Mouse (Mus musculus) liver, embryonic 14.5 days (tissue): Measurements from ENCODE around the gene Dhrs11.

Source experiments
- CTCF ChIP-seq: IDR thresholded peaks from 2 replicates; pipeline ENCODE4 v1.5.1; 2016; ENCODE audit warnings: antibody characterized with exemption, low read depth, control low read depth
- EP300 ChIP-seq: IDR thresholded peaks from 2 replicates; pipeline ENCODE4 v1.6.1; 2016; ENCODE audit warnings: antibody characterized with exemption, low read depth

DNA sequence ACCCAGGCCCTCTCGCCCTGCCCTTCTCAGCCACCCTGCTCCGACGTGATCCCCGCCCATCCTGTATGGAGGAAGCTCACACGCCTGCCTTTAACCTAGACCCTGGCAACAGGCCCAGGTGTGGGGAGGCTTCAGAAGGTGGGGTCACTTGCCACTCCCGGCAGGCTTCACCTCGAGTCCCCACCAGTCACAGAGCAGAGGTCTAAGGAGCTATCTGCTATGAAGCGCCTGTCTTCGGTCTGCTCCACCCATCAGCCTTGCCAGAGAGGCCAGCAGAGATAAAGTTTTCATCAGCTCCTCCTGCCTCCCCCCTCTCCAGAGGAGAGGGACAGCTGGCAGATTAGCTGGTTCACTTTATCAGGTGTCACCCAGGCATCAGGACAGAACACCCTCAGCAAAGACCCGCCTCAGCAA lies 5.3 kb downstream of the Dhrs11 start:
- TF ChIP-seq CTCF (no peak), EP300 (peak; percentile 98)
